Mouse (Mus musculus): ENCODE data around the gene Cant1.
A peak's percentile ranks its signal among the peaks of the same experiment; 100 is the strongest.
"Not testable (repeated sequence)": the region's sequence is repeated elsewhere in the genome, so short reads cannot be mapped to it uniquely, and the experiment has no call there.

Cant1 gene

GRCm38 (mm10) chr11:118407318-118407910 is 11.5 kb downstream of the Cant1 start:
- DNase-seq (ENCODE audit: low spot score): no peak

- no peak for DNase-seq (ENCODE audit: low spot score)
These were observed 12.4 kb downstream of the Cant1 start for GRCm38 (mm10) chr11:118406521-118406920.

GRCm38 (mm10) chr11:118405311-118405710 is 13.6 kb downstream of the Cant1 start:
- DNase-seq (ENCODE audit: low spot score): no peak

- DNase-seq (ENCODE audit: low spot score): no peak
These were observed 14.7 kb downstream of the Cant1 start for GRCm38 (mm10) chr11:118403951-118404899.

GRCm38 (mm10) chr11:118403183-118403582 is 15.7 kb downstream of the Cant1 start:
- DNase-seq (ENCODE audit: low spot score): no peak

GRCm38 (mm10) chr11:118401760-118402280 is 17.1 kb downstream of the Cant1 start, which contains the start of gene Lgals3bp:
Lgals3bp (minus strand) TSS chr11:118402092.
- no peak for DNase-seq (ENCODE audit: low spot score)

GRCm38 (mm10) chr11:118401195-118401594 is 17.7 kb downstream of the Cant1 start:
- DNase-seq (ENCODE audit: low spot score): no peak

GRCm38 (mm10) chr11:118400566-118400936 is 18.3 kb downstream of the Cant1 start:
- DNase-seq (ENCODE audit: low spot score): no peak

- DNase-seq (ENCODE audit: low spot score): no peak
These were observed 18.9 kb downstream of the Cant1 start for GRCm38 (mm10) chr11:118399891-118400565.

GRCm38 (mm10) chr11:118397806-118398530 is 20.9 kb downstream of the Cant1 start:
- no peak for DNase-seq (ENCODE audit: low spot score)

GRCm38 (mm10) chr11:118394538-118394937 is 24.3 kb downstream of the Cant1 start:
- no peak for DNase-seq (ENCODE audit: low spot score)

GRCm38 (mm10) chr11:118393991-118394390 is 24.9 kb downstream of the Cant1 start:
- DNase-seq (ENCODE audit: low spot score): no peak

- DNase-seq (ENCODE audit: low spot score): not testable (repeated sequence)
These were observed 31.1 kb downstream of the Cant1 start for GRCm38 (mm10) chr11:118387816-118388215.

GRCm38 (mm10) chr11:118379251-118380009 is 39.5 kb downstream of the Cant1 start:
- DNase-seq (ENCODE audit: low spot score): peak; percentile 24

GRCm38 (mm10) chr11:118378656-118379055 is 40.2 kb downstream of the Cant1 start:
- no peak for DNase-seq (ENCODE audit: low spot score)

GRCm38 (mm10) chr11:118376323-118376722 is 42.6 kb downstream of the Cant1 start:
- DNase-seq (ENCODE audit: low spot score): not testable (repeated sequence)

- no peak for DNase-seq (ENCODE audit: low spot score)
These were observed 43.0 kb downstream of the Cant1 start for GRCm38 (mm10) chr11:118375881-118376280.

GRCm38 (mm10) chr11:118375461-118375860 is 43.4 kb downstream of the Cant1 start:
- no peak for DNase-seq (ENCODE audit: low spot score)

- DNase-seq (ENCODE audit: low spot score): no peak
These were observed 43.9 kb downstream of the Cant1 start for GRCm38 (mm10) chr11:118375006-118375405.

- no peak for DNase-seq (ENCODE audit: low spot score)
These were observed 44.4 kb downstream of the Cant1 start for GRCm38 (mm10) chr11:118374506-118374905.

- DNase-seq (ENCODE audit: low spot score): no peak
These were observed 46.2 kb downstream of the Cant1 start for GRCm38 (mm10) chr11:118372641-118373040.

Data from c-Kit-positive CD71-positive TER-119-positive erythroid progenitor cells, embryonic 14.5 days (primary cell).